Mouse (Mus musculus) heart, adult 2 months (tissue): Measurements from ENCODE around the gene Cdkn2c.

Experiments used
- CTCF ChIP-seq: fragments of 200-600 bp; IDR thresholded peaks from 2 replicates; pipeline ENCODE4 v1.8.1; 2022; ENCODE audit warnings: antibody characterized with exemption, mild to moderate bottlenecking, moderate library complexity
- POLR2A ChIP-seq: fragments of 200-500 bp; IDR thresholded peaks from 2 replicates; pipeline ENCODE4 v1.6.1; 2011; ENCODE audit warnings: mild to moderate bottlenecking, low read depth, low read length, control low read depth; ENCODE audit not compliant: insufficient read depth

DNA sequence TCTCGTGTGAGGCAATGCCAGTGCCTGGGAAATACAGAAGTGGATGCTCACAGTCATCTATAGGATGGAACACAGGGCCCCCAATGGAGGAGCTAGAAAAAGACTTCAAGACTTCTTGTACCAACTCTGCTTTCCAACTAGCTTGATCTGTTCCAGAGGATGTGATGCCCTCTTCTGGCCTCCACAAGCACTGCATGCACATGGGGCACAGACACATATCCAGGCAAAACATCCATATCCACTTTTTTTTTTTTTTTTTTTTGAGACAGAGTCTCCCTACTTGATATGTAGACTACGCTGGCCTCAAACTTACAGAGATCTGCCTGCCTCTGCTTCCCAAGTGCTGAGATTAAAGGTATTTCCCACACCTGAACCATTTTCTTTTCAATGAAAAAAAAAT is 32.0 kb downstream of the Cdkn2c start:
- peak; percentile 27; the same call in 1 of the 2 replicates for TF ChIP-seq CTCF
- no peak for TF ChIP-seq POLR2A
